Mouse (Mus musculus) left cerebral cortex, adult 2 months (tissue): ENCODE data around the gene Cyld. TPM values are rescaled to one million over a fixed set of nuclear protein-coding genes. Genes with fewer than 3 reads are reported as not detected.
"Not testable (repeated sequence)": the region's sequence is repeated elsewhere in the genome, so short reads cannot be mapped to it uniquely, and the experiment has no call there.

Experiments used
- DNase-seq, 2 experiments: peaks; one replicate each; pipeline ENCODE4 v3.0.0; 2021 to 2022; ENCODE audit warnings: low spot score in 2 of 2, mixed read lengths in 1 of 2; ENCODE audit errors: extremely low spot score in 1 of 2
- H3K27ac ChIP-seq: fragments of 200-600 bp; 2 replicates; pipeline ENCODE4 v1.8.1; 2022
- H3K4me3 ChIP-seq: fragments of 200-600 bp; 2 replicates; pipeline ENCODE4 v1.8.1; 2022
- CTCF ChIP-seq: fragments of 200-600 bp; IDR thresholded peaks from 2 replicates; pipeline ENCODE4 v1.8.1; 2022; ENCODE audit warnings: antibody characterized with exemption, mild to moderate bottlenecking, moderate library complexity
- intact Hi-C: fragments of 180-260 bp; cut with DNase I; formaldehyde crosslinking; loops from one replicate; pipeline ENCODE4 v1.15.1; 2025
- long read RNA-seq, 2 experiments: library from polyadenylated mRNA; stranded (forward); transcript quantifications; one replicate each; pipeline ENCODE4 v2.0.0; 2021; ENCODE audit warnings: borderline mapping rate in 2 of 2
- total RNA-seq, 2 experiments: library from RNA; stranded (reverse); gene quantifications; 2 replicates each; pipeline ENCODE4 v1.2.3; 2021

Gene Cyld
- total RNA-seq, result 100 to 1,000 TPM; 102 to 110 TPM
- long read RNA-seq, experiment 1, full-length matches to known transcripts, result 33 of 71 reads
- long read RNA-seq, experiment 1, partial matches to known transcripts, result 8 of 71 reads
- long read RNA-seq, experiment 1, other reads (novel, unspliced or antisense), result 30 of 71 reads
- long read RNA-seq, experiment 2, full-length matches to known transcripts, result 22 of 61 reads
- long read RNA-seq, experiment 2, partial matches to known transcripts, result 7 of 61 reads
- long read RNA-seq, experiment 2, other reads (novel, unspliced or antisense), result 32 of 61 reads

- no peak; the same call in 1 of the 2 replicates for TF ChIP-seq CTCF
- intact Hi-C loops, result loop anchor here (1.0 to 2.0 kb wide), 2 partner anchors 70 to 336 kb away; no protein-coding TSS in a partner anchor
- DNase-seq, result peak; percentile 96 to 98
- Histone ChIP-seq H3K4me3 (peak within 1 kb of the TSS; percentile 90), H3K27ac (peak within 1 kb of the TSS; percentile 98)
Observed at GRCm38 (mm10) chr8:88696721-88697641, at the start of gene Cyld. Gene Cyld, plus strand, starts transcription at chr8:88697028.

- no peak for TF ChIP-seq CTCF
Observed at GRCm38 (mm10) chr8:88648322-88648721, 48.5 kb upstream of the Cyld start.

GRCm38 (mm10) chr8:88650016-88650708, 46.7 kb upstream of the Cyld start:
- intact Hi-C loops, result no loop called here
- no peak for DNase-seq
- H3K4me3 ChIP-seq, result no peak overlapping the region

More at GRCm38 (mm10) chr8:88648322-88648721, 48.5 kb upstream of the Cyld start:
- Histone ChIP-seq H3K27ac (no peak overlapping the region), H3K4me3 (no peak overlapping the region)
- DNase-seq, result no peak
- intact Hi-C loops, result no loop called here

GRCm38 (mm10) chr8:88651122-88651521, 45.7 kb upstream of the Cyld start:
- H3K27ac ChIP-seq, H3K4me3 ChIP-seq, DNase-seq, intact Hi-C loops: not testable (repeated sequence)

More at GRCm38 (mm10) chr8:88650016-88650708, 46.7 kb upstream of the Cyld start:
- H3K27ac ChIP-seq, result no peak overlapping the region
- TF ChIP-seq CTCF, result no peak

GRCm38 (mm10) chr8:88655334-88655733, 41.5 kb upstream of the Cyld start:
- no peak for TF ChIP-seq CTCF
- peak in 1 of 2 experiments; percentile 64 for DNase-seq
- H3K4me3 ChIP-seq, result no peak overlapping the region
- H3K27ac ChIP-seq, result no peak overlapping the region
- intact Hi-C loops, result no loop called here

- H3K4me3 ChIP-seq, result no peak overlapping the region
- no peak overlapping the region for H3K27ac ChIP-seq
- no peak for DNase-seq
- intact Hi-C loops, result no loop called here
- no peak for TF ChIP-seq CTCF
Observed at GRCm38 (mm10) chr8:88659873-88660272, 37.0 kb upstream of the Cyld start.

GRCm38 (mm10) chr8:88662401-88662821, 34.4 kb upstream of the Cyld start:
- DNase-seq, result no peak
- intact Hi-C loops, result no loop called here
- H3K4me3 ChIP-seq, result no peak overlapping the region
- no peak for TF ChIP-seq CTCF
- H3K27ac ChIP-seq, result no peak overlapping the region

- TF ChIP-seq CTCF, result no peak
Observed at GRCm38 (mm10) chr8:88664121-88664520, 32.7 kb upstream of the Cyld start.

GRCm38 (mm10) chr8:88664947-88665346, 31.9 kb upstream of the Cyld start:
- Histone ChIP-seq H3K27ac (no peak overlapping the region), H3K4me3 (no peak overlapping the region)
- intact Hi-C loops, result no loop called here
- TF ChIP-seq CTCF, result no peak
- no peak for DNase-seq

More at GRCm38 (mm10) chr8:88664121-88664520, 32.7 kb upstream of the Cyld start:
- intact Hi-C loops, result no loop called here
- no peak for DNase-seq
- Histone ChIP-seq H3K27ac (no peak overlapping the region), H3K4me3 (no peak overlapping the region)

- intact Hi-C loops, result no loop called here
- no peak for TF ChIP-seq CTCF
- no peak overlapping the region for H3K4me3 ChIP-seq
- H3K27ac ChIP-seq, result no peak overlapping the region
- no peak for DNase-seq
Observed at GRCm38 (mm10) chr8:88666435-88666834, 30.4 kb upstream of the Cyld start.

GRCm38 (mm10) chr8:88668400-88669086, 28.3 kb upstream of the Cyld start:
- intact Hi-C loops, result no loop called here
- DNase-seq, result peak in 1 of 2 experiments; percentile 60
- H3K4me3 ChIP-seq, result no peak overlapping the region
- TF ChIP-seq CTCF, result no peak
- H3K27ac ChIP-seq, result peak overlapping the region; percentile 44; the same call in 1 of the 2 replicates
